Mouse (Mus musculus) forebrain, embryonic 12.5 days (tissue): ENCODE measurements around the gene Ank2. TPM values are rescaled to one million over a fixed set of nuclear protein-coding genes. Genes with fewer than 3 reads are reported as not detected.

Experiments used
- ATAC-seq: fragments of 200-750 bp; cut with Nextera tagmentation; 2 replicates; pipeline ENCODE4 v1.8.0; 2017; ENCODE audit warnings: moderate TSS enrichment; ENCODE audit not compliant: low FRiP score
- H3K27ac ChIP-seq: fragments of 300-500 bp; sonication (generic); 2 replicates; pipeline ENCODE4 v1.5.1; 2016; ENCODE audit warnings: mild to moderate bottlenecking
- H3K27me3 ChIP-seq: fragments of 300-500 bp; sonication (generic); 2 replicates; pipeline ENCODE4 v1.6.1; 2016; ENCODE audit warnings: mild to moderate bottlenecking
- H3K36me3 ChIP-seq: fragments of 300-500 bp; sonication (generic); replicated peaks from 2 replicates; pipeline ENCODE4 v1.6.1; 2016; ENCODE audit warnings: mild to moderate bottlenecking
- H3K4me1 ChIP-seq: fragments of 300-500 bp; sonication (generic); 2 replicates; pipeline ENCODE4 v1.6.1; 2016
- H3K4me2 ChIP-seq: fragments of 300-500 bp; sonication (generic); 2 replicates; pipeline ENCODE4 v1.6.1; 2016; ENCODE audit warnings: mild to moderate bottlenecking, moderate library complexity
- H3K4me3 ChIP-seq: fragments of 300-500 bp; sonication (generic); replicated peaks from 2 replicates; pipeline ENCODE4 v1.5.1; 2016; ENCODE audit warnings: mild to moderate bottlenecking
- H3K9ac ChIP-seq: fragments of 300-500 bp; sonication (generic); 2 replicates; pipeline ENCODE4 v1.6.1; 2016; ENCODE audit warnings: mild to moderate bottlenecking
- H3K9me3 ChIP-seq: fragments of 300-500 bp; sonication (generic); 2 replicates; pipeline ENCODE4 v1.6.1; 2016
- WGBS: fragments of 180-500 bp; shearing (Covaris S2); methylation state at CpG from one replicate; pipeline ENCODE4 v1.1.7; 2016; 5-methylcytosine and 5-hydroxymethylcytosine counted together
- polyA plus RNA-seq: library from polyadenylated mRNA; unstranded; fragments of >200 nt; fragmentation: Nextera tagmentation; extraction: Ambion mirVana; gene quantifications from 2 replicates; pipeline ENCODE4 v1.2.1, GENCODE M21; 2016

The Ank2 gene
- polyA plus RNA-seq, 1 experiment from 2014 or later: 121 TPM

DNA sequence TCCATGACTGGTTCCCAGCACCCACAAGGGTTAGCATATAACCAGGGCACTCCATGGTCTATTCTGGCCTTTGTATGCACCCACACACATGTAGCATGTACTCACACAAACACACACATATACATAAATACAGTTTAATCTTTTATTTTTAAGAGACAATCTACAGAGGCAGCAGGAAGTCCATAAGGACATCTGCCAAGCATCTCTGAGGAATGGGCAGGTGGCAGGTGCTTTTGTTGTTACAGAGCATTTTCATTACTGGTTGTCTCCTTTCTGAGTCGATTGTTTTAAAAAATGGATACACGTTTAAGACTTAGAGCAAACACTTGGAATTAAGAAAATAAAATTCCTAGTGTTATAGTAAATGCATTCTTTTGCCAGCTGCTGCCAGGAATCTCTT is 390.7 kb downstream of the Ank2 start:
- Histone ChIP-seq H3K9me3 (no peaks in the 10 kb centered on the region), H3K27me3 (no peaks in the 10 kb centered on the region), H3K4me3 (no peak overlapping the region), H3K4me2 (no peak overlapping the region), H3K9ac (no peak overlapping the region), H3K36me3 (no peaks in the 10 kb centered on the region), H3K4me1 (no peaks in the 10 kb centered on the region), H3K27ac (no peak overlapping the region)
- no peak for ATAC-seq
- 81% methylated on average over 2 of the region's 2 CpGs for WGBS

DNA sequence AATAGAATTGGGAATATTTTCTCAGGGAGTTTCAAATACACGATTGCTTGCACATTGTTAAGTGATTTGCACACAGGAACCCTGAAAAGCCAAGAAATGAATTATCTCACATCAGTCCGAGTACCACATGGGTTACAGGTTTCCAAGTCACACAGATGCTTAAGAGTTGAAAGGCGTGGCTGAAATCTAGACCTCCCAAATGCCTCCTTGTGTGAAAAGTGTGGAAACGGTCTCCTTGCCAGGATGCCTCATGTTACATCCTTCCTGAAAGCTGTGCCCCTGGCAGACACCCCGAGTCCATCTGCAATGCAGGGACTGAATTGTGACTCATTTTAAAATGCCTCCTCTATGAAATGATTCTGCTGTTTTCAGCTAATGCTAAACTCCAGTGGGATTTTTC is 391.9 kb downstream of the Ank2 start:
- Histone ChIP-seq H3K4me3 (no peak overlapping the region), H3K27ac (no peak overlapping the region), H3K4me1 (no peaks in the 10 kb centered on the region), H3K27me3 (no peaks in the 10 kb centered on the region), H3K36me3 (no peaks in the 10 kb centered on the region), H3K9ac (no peak overlapping the region), H3K9me3 (no peaks in the 10 kb centered on the region), H3K4me2 (no peak overlapping the region)
- no peak for ATAC-seq
- WGBS: 77% methylated on average over 5 of the region's 5 CpGs

DNA sequence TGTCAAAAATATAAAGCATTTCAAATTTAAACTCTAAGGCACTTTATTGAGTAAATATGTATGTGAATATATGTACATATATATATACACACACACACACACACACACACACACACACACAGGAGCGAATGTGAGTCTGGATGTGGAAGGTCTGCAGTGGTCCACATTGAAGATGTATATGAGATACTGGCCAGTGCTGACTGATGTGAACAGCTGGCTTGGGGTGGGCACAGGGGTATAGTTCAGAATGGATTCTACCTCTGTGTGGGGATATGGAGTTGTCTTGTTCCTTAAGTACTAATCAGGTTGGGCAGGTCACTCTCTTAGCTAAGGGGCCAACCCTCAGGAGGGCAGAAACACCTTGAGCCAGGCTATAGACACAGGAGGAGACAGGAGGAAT is 397.8 kb downstream of the Ank2 start:
- no peaks in the 10 kb centered on the region for H3K36me3 ChIP-seq
- H3K27ac ChIP-seq: no peak overlapping the region
- no peaks in the 10 kb centered on the region for H3K27me3 ChIP-seq
- no peaks in the 10 kb centered on the region; the same call in 1 of the 2 replicates for H3K9me3 ChIP-seq
- H3K4me1 ChIP-seq: no peaks in the 10 kb centered on the region
- ATAC-seq: no peak
- no peak overlapping the region for H3K4me2 ChIP-seq
- no peak overlapping the region for H3K9ac ChIP-seq
- no peak overlapping the region for H3K4me3 ChIP-seq
- WGBS: 88% methylated on average over 1 of the region's 1 CpGs

DNA sequence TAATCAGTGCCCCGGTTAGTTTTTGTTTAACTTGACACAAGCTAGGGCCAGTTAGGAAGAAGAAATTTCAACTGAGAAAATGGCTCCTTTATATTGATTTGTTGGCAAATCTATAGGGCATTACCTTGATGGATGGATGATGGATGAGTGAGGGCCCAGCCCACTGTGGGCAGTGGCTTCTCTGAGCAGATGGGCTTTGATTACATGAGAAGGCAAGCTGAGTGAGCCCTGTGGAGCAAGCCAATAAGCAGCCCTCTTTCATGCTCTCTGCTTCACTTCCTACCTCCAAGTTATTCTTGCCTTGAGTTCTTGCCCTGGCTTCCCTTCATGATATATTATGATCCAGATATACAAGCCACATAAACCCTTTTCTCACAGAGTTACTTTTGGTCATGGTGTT is 401.4 kb downstream of the Ank2 start:
- Histone ChIP-seq H3K9me3 (no peaks in the 10 kb centered on the region; the same call in 1 of the 2 replicates), H3K4me1 (no peaks in the 10 kb centered on the region), H3K4me2 (no peak overlapping the region), H3K27me3 (no peaks in the 10 kb centered on the region), H3K4me3 (no peak overlapping the region), H3K27ac (no peak overlapping the region), H3K36me3 (no peaks in the 10 kb centered on the region), H3K9ac (no peak overlapping the region)
- no peak for ATAC-seq
- 92% methylated on average over 1 of the region's 1 CpGs for WGBS

DNA sequence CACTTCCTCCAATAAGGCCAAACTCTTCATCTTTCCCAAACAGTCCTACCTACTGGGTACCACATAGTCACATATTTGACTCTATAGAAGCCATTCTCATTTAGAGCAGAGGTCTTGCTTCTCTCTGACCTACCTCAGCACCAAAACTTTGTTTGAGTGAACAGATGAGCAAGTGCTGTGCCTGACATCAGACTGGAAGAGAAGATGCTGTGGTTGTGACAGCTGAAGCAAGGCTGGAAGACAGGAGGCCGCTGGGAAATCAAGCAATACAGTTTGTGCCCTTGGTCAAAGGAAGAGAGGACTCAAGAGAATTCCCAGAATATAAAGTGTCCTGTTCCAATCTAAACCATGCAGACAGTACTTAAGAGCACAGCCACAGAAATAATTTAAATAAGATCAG is 402.0 kb downstream of the Ank2 start:
- no peak for ATAC-seq
- Histone ChIP-seq H3K27me3 (no peaks in the 10 kb centered on the region), H3K4me2 (no peak overlapping the region), H3K4me3 (no peak overlapping the region), H3K27ac (no peak overlapping the region), H3K4me1 (no peaks in the 10 kb centered on the region), H3K9ac (no peak overlapping the region), H3K9me3 (no peaks in the 10 kb centered on the region; the same call in 1 of the 2 replicates), H3K36me3 (no peaks in the 10 kb centered on the region)
- WGBS: 96% methylated on average over 1 of the region's 1 CpGs

DNA sequence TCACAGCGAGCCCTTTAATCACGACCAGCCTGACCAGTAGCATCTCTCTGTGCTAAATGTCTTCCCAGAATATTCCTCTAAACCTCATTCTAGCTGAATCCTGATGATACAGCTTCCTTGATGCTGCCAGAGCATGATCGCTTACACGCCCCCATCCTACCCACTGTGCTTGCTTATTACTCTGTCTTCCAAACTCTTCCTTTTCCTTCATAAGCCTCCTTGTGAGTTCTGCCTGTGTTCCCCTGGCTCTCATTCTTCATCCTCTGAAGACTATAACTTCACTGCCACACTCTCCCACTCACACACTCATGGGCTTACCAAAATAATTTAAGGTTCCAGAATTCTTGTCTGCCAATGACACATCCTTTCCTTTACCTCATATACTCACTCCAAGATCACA is 405.5 kb downstream of the Ank2 start:
- Histone ChIP-seq H3K36me3 (no peaks in the 10 kb centered on the region), H3K4me2 (no peak overlapping the region), H3K27me3 (no peaks in the 10 kb centered on the region), H3K4me1 (no peaks in the 10 kb centered on the region; the same call in 1 of the 2 replicates), H3K9ac (no peak overlapping the region), H3K9me3 (no peaks in the 10 kb centered on the region; the same call in 1 of the 2 replicates), H3K27ac (no peak overlapping the region), H3K4me3 (no peak overlapping the region)
- no peak for ATAC-seq
- whole genome bisulfite sequencing: 95% methylated on average over 4 of the region's 4 CpGs

DNA sequence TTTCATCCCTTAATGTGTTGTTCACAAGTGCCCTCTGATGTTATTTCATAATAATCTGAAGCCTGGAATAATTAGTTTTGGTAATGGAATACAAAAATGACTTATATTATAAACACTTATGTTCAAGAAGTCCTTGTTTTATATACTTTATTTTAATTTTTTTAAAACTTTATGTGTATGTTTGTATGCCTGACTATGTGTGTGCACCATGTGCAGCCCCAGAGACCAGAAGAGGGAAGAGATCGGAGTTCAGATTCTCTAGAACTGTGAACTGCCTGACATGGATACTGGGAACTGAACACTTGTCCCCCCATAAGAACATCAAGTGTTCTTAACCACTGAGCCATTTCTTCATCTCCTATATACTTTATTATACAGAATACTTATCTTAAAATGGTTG is 411.6 kb downstream of the Ank2 start:
- Histone ChIP-seq H3K36me3 (no peaks in the 10 kb centered on the region), H3K4me3 (no peak overlapping the region), H3K27me3 (no peaks in the 10 kb centered on the region), H3K4me1 (peaks cover 13% of the 10 kb centered on the region), H3K4me2 (no peak overlapping the region), H3K9ac (no peak overlapping the region), H3K27ac (no peak overlapping the region), H3K9me3 (no peaks in the 10 kb centered on the region)
- WGBS: 97% methylated on average over 1 of the region's 1 CpGs
- ATAC-seq: no peak

DNA sequence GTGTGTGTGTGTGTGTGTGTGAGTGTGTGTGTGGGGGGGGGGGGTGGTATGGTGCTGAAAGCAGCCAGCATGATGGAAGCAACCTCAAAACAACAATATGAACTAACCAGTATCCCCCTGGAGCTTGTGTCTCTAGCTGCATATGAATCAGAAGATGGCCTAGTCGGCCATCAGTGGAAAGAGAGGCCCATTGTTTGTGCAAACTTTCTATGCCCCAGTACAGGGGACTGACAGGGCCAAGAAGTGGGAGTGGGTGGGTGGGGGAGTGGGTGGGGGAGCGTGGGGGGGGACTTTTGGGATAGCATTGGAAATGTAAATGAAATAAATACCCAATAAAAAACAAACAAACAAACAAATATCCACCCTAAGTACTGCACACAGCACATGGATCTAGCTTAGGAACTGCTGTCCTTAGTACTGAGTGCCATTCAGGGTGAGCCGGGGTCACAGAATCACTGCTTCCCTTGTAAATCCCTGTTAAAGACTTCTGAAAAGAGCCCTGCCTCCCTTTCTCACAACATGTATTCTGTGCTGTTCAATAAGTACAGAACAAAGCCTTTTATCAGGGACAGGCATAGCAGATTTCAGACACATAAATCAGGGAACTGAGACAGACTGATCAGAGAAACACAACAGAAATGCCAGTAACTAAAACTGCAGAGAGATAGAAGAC is 412.2 kb downstream of the Ank2 start:
- no peak overlapping the region for H3K9ac ChIP-seq
- WGBS: 25% methylated on average over 3 of the region's 3 CpGs
- H3K36me3 ChIP-seq: no peaks in the 10 kb centered on the region
- ATAC-seq: 0 out of 2 replicates have a peak, but pooled peaks have one; percentile 20
- no peaks in the 10 kb centered on the region for H3K9me3 ChIP-seq
- no peaks in the 10 kb centered on the region for H3K27me3 ChIP-seq
- peaks cover 15% of the 10 kb centered on the region for H3K4me1 ChIP-seq
- H3K4me2 ChIP-seq: no peak overlapping the region
- no peak overlapping the region for H3K4me3 ChIP-seq
- H3K27ac ChIP-seq: 0 out of 2 replicates have a peak overlapping the region, but pooled peaks have one; percentile 19

DNA sequence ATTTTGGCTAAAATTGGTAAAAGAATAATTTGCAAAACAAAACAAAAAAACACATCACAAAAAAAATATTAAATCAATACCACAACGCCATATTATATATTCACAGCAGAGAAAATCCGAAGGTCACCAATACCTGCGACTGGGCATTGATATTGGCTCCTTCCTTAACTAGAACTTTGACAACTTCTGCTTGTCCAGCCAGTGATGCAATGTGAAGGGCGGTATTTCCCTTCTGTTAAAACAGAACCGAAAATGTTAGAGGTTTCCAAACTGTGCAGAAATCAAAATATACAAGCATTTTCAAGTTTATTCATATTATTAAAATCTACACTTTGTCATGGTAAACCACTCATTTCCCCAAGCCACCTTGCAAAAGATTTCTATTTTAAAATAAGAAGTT is 421.8 kb downstream of the Ank2 start:
- H3K4me3 ChIP-seq: no peak overlapping the region
- H3K27me3 ChIP-seq: no peaks in the 10 kb centered on the region
- no peak overlapping the region for H3K9ac ChIP-seq
- ATAC-seq: no peak
- no peaks in the 10 kb centered on the region for H3K36me3 ChIP-seq
- no peaks in the 10 kb centered on the region for H3K9me3 ChIP-seq
- H3K27ac ChIP-seq: no peak overlapping the region
- WGBS: 94% methylated on average over 5 of the region's 5 CpGs
- H3K4me1 ChIP-seq: peaks cover under 1% of the 10 kb centered on the region; the same call in 1 of the 2 replicates
- H3K4me2 ChIP-seq: no peak overlapping the region

DNA sequence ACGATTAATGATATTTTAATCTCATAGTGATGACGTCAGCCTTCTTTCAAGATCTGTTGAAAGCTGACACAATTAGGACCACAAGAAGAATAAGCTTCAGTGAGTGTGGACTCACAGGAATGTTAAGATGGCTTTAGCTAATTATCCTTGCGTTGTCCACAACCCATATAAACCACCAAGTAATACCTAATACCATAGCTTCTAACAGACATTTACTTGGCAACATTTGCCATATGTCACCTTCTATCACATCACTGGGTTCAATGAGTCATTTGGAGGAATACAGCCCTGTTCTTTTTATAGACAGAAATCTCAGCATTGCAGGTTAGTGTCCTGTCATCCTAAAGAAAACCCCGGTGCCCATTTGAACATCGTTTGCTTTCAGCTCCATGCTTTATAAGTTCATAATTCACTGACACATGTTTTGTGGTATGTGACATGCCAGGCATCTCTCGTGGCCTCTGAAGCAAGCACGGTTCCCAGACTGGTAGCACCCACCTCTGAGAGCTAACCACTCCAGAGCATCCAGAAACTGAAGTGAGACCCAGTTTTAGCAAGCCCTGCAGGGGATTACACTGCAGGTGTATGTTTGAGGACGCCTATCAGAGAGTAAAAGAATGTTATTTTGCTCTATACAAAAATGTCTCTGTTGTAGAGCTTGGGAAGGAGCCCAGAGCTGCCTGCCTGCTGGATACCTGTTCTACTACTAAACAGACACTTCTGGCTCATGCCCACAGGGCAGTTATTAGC is 423.4 kb downstream of the Ank2 start:
- ATAC-seq: no peak
- no peaks in the 10 kb centered on the region for H3K36me3 ChIP-seq
- 65% methylated on average over 8 of the region's 8 CpGs for WGBS
- H3K4me1 ChIP-seq: no peaks in the 10 kb centered on the region
- no peak overlapping the region for H3K4me2 ChIP-seq
- H3K9me3 ChIP-seq: no peaks in the 10 kb centered on the region
- H3K9ac ChIP-seq: no peak overlapping the region
- H3K4me3 ChIP-seq: no peak overlapping the region
- no peaks in the 10 kb centered on the region for H3K27me3 ChIP-seq
- H3K27ac ChIP-seq: no peak overlapping the region

DNA sequence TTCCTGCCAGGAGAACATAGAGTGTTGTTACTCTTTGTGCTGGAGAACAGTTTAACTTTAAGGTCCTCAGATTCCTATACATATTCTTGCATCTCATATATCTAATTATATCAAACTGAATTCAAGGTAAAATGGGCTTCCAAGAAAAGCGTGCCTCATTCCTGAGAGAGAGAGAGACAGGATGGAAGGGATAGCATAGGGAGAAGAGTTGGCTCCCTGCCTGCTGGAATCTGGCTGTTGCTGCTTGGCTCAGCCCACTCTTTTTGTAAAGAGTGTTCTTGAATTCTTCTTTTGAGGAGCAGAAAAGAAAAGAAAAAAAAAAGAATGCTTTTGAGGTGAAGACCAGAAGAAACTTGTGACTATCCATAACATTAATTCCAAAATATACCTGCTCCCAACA is 427.7 kb downstream of the Ank2 start:
- Histone ChIP-seq H3K27ac (no peak overlapping the region), H3K36me3 (no peaks in the 10 kb centered on the region), H3K4me3 (no peak overlapping the region), H3K27me3 (no peaks in the 10 kb centered on the region), H3K9me3 (no peaks in the 10 kb centered on the region), H3K4me2 (no peak overlapping the region), H3K4me1 (no peaks in the 10 kb centered on the region), H3K9ac (no peak overlapping the region)
- WGBS: 81% methylated on average over 1 of the region's 1 CpGs
- ATAC-seq: no peak

DNA sequence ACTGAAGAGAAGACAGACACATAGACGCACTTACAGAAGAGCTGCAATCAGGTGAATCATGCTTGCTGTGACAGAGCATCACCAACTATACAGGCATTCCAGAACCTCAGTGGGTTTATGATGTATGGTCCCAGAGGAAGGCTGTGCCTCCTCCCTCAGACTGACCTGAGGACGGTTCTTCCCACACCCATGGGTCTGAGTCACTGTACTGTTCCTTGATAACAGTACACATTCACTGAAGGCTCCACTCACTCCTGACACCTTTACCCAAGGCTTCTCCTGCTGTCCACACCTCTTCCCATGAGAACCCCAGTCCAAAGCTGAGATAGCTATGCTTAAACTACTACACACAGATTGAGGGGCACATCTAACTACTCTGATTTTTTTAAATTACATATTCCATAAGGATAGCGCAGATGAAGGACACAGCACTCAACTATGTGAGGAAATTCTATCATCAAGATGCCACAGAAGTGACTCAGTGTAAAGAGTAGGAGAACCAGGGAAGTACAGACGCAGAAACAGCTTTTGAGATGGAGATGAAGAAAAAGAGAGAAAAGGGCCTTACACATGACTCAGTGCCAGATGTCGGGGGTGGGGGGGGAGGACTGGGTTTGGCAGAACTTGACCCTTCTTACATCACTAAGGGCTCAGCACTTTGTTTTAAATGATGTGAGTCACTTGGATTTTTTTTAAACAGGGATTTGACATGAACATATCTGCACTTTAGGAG is 435.3 kb downstream of the Ank2 start:
- Histone ChIP-seq H3K36me3 (no peaks in the 10 kb centered on the region), H3K27ac (no peak overlapping the region), H3K27me3 (no peaks in the 10 kb centered on the region), H3K4me3 (no peak overlapping the region), H3K4me1 (no peaks in the 10 kb centered on the region), H3K9ac (no peak overlapping the region), H3K4me2 (no peak overlapping the region), H3K9me3 (no peaks in the 10 kb centered on the region)
- ATAC-seq: no peak
- 91% methylated on average over 5 of the region's 5 CpGs for WGBS
